Mouse (Mus musculus): ENCODE data around the gene A230050P20Rik. TPM values are rescaled to one million over a fixed set of nuclear protein-coding genes. Genes with fewer than 3 reads are reported as not detected.

A230050P20Rik gene
- polyA plus RNA-seq, 1 experiment from 2014 or later, result 2.4 TPM

GRCm38 (mm10) chr9:20909948-20910347 lies 41.5 kb downstream of the A230050P20Rik start:
- peaks cover 98% of the 10 kb centered on the region for H3K36me3 ChIP-seq
- no peaks in the 10 kb centered on the region for H3K27me3 ChIP-seq
- H3K9ac ChIP-seq, result no peak overlapping the region
- no peak for ATAC-seq (ENCODE audit: low FRiP score)
- no peak overlapping the region for H3K27ac ChIP-seq
- WGBS, result 94% methylated on average over 9 of the region's 9 CpGs
- no peak overlapping the region for H3K4me3 ChIP-seq
- no peaks in the 10 kb centered on the region for H3K4me1 ChIP-seq
- no peaks in the 10 kb centered on the region for H3K9me3 ChIP-seq (replicated peaks)
- no peak overlapping the region for H3K4me2 ChIP-seq (replicated peaks)

GRCm38 (mm10) chr9:20916160-20916559 lies 47.7 kb downstream of the A230050P20Rik start:
- Histone ChIP-seq H3K27me3 (no peaks in the 10 kb centered on the region), H3K4me2 (replicated peaks) (no peak overlapping the region), H3K36me3 (peaks cover 99% of the 10 kb centered on the region), H3K4me1 (no peaks in the 10 kb centered on the region), H3K9me3 (replicated peaks) (no peaks in the 10 kb centered on the region), H3K27ac (no peak overlapping the region), H3K4me3 (no peak overlapping the region), H3K9ac (no peak overlapping the region)
- 87% methylated on average over 4 of the region's 4 CpGs for WGBS
- no peak for ATAC-seq (ENCODE audit: low FRiP score)

- no peak for ATAC-seq (ENCODE audit: low FRiP score)
- Histone ChIP-seq H3K9ac (no peak overlapping the region), H3K4me1 (no peaks in the 10 kb centered on the region), H3K27me3 (no peaks in the 10 kb centered on the region), H3K27ac (no peak overlapping the region), H3K9me3 (replicated peaks) (no peaks in the 10 kb centered on the region), H3K36me3 (peaks cover 96% of the 10 kb centered on the region), H3K4me3 (no peak overlapping the region), H3K4me2 (replicated peaks) (no peak overlapping the region)
- 95% methylated on average over 3 of the region's 3 CpGs for WGBS
These were observed 54.8 kb downstream of the A230050P20Rik start for GRCm38 (mm10) chr9:20923258-20923657.

Small RNA genes lying within 50 kb of the gene (microRNA-seq; reads per million reads assigned to microRNA genes)
- not detected for gene Mir7081

Other genes with a start within 250 kb of the A230050P20Rik start
- gene Ubl5, start 225.8 kb upstream of the A230050P20Rik start, polyA plus RNA-seq (2016; fragmentation: Nextera tagmentation; extraction: Ambion mirVana), result 445 and 471 TPM in 2 replicates
- 18.3 and 19.8 TPM in 2 replicates for gene Fbxl12, start 223.9 kb upstream of the A230050P20Rik start, polyA plus RNA-seq (2016; fragmentation: Nextera tagmentation; extraction: Ambion mirVana)
- 47.2 and 49.4 TPM in 2 replicates for gene Pin1, start 216.5 kb upstream of the A230050P20Rik start, polyA plus RNA-seq (2016; fragmentation: Nextera tagmentation; extraction: Ambion mirVana)
- 68.7 and 75.0 TPM in 2 replicates for gene Olfm2, start 122.3 kb upstream of the A230050P20Rik start, polyA plus RNA-seq (2016; fragmentation: Nextera tagmentation; extraction: Ambion mirVana)
- gene Col5a3, start 53.6 kb upstream of the A230050P20Rik start, polyA plus RNA-seq (2016; fragmentation: Nextera tagmentation; extraction: Ambion mirVana), result 1.5 and 2.0 TPM in 2 replicates
- not detected in 2 replicates for gene Rdh8, start 50.1 kb upstream of the A230050P20Rik start, polyA plus RNA-seq (2016; fragmentation: Nextera tagmentation; extraction: Ambion mirVana)
- gene Angptl6, start 11.1 kb downstream of the A230050P20Rik start, polyA plus RNA-seq (2016; fragmentation: Nextera tagmentation; extraction: Ambion mirVana), result 4.8 and 5.5 TPM in 2 replicates
- 55.1 and 59.5 TPM in 2 replicates for gene Ppan, start 19.5 kb downstream of the A230050P20Rik start, polyA plus RNA-seq (2016; fragmentation: Nextera tagmentation; extraction: Ambion mirVana)
- 282 and 283 TPM in 2 replicates for gene Eif3g, start 30.0 kb downstream of the A230050P20Rik start, polyA plus RNA-seq (2016; fragmentation: Nextera tagmentation; extraction: Ambion mirVana)
- gene Dnmt1, start 91.2 kb downstream of the A230050P20Rik start, polyA plus RNA-seq (2016; fragmentation: Nextera tagmentation; extraction: Ambion mirVana), result 95.2 and 102 TPM in 2 replicates
- gene S1pr2, start 108.1 kb downstream of the A230050P20Rik start, polyA plus RNA-seq (2016; fragmentation: Nextera tagmentation; extraction: Ambion mirVana), result 22.1 and 26.5 TPM in 2 replicates
- gene Mrpl4, start 134.1 kb downstream of the A230050P20Rik start, polyA plus RNA-seq (2016; fragmentation: Nextera tagmentation; extraction: Ambion mirVana), result 103 and 106 TPM in 2 replicates
- 5.2 and 5.5 TPM in 2 replicates for gene Icam1, start 147.3 kb downstream of the A230050P20Rik start, polyA plus RNA-seq (2016; fragmentation: Nextera tagmentation; extraction: Ambion mirVana)
- 1.7 and 2.1 TPM in 2 replicates for gene Icam4, start 160.7 kb downstream of the A230050P20Rik start, polyA plus RNA-seq (2016; fragmentation: Nextera tagmentation; extraction: Ambion mirVana)
- 0.13 and 0.23 TPM in 2 replicates for gene Icam5, start 163.4 kb downstream of the A230050P20Rik start, polyA plus RNA-seq (2016; fragmentation: Nextera tagmentation; extraction: Ambion mirVana)
- gene Zglp1, start 198.5 kb downstream of the A230050P20Rik start, polyA plus RNA-seq (2016; fragmentation: Nextera tagmentation; extraction: Ambion mirVana), result 2.4 TPM in 1 of 2 replicates, not detected in the other
- gene Gm49373, start 204.5 kb downstream of the A230050P20Rik start, polyA plus RNA-seq (2016; fragmentation: Nextera tagmentation; extraction: Ambion mirVana), result 1.3 TPM in 2 replicates
- 46.4 and 48.4 TPM in 2 replicates for gene Fdx1l, start 205.0 kb downstream of the A230050P20Rik start, polyA plus RNA-seq (2016; fragmentation: Nextera tagmentation; extraction: Ambion mirVana)
- gene Gm38431, start 223.4 kb downstream of the A230050P20Rik start, polyA plus RNA-seq (2016; fragmentation: Nextera tagmentation; extraction: Ambion mirVana), result 1.6 and 2.5 TPM in 2 replicates
- gene Raver1, start 223.4 kb downstream of the A230050P20Rik start, polyA plus RNA-seq (2016; fragmentation: Nextera tagmentation; extraction: Ambion mirVana), result 58.8 and 66.9 TPM in 2 replicates